Mouse (Mus musculus) liver, adult 2 months (tissue): ENCODE measurements around the gene Gm20503. TPM values are rescaled to one million over a fixed set of nuclear protein-coding genes. Genes with fewer than 3 reads are reported as not detected.
A peak's percentile ranks its signal among the peaks of the same experiment; 100 is the strongest.

Experiments used
- DNase-seq: peaks from one replicate; pipeline ENCODE4 v3.0.0-alpha.2; 2011; ENCODE audit warnings: low read depth, low spot score; ENCODE audit errors: extremely low read depth
- H3K27ac ChIP-seq: fragments of 200-500 bp; replicated peaks from 2 replicates; pipeline ENCODE4 v1.5.1; 2012; ENCODE audit warnings: low read depth, mild to moderate bottlenecking, control low read depth, inconsistent platforms, low read length; ENCODE audit not compliant: insufficient read depth
- H3K27me3 ChIP-seq: fragments of 200-500 bp; 2 replicates; pipeline ENCODE4 v1.6.1; 2012; ENCODE audit warnings: mild to moderate bottlenecking, moderate library complexity, low read length, inconsistent platforms; ENCODE audit not compliant: control insufficient read depth, insufficient read depth
- H3K36me3 ChIP-seq: fragments of 200-500 bp; 2 replicates; pipeline ENCODE4 v1.6.1; 2012; ENCODE audit warnings: low read length, inconsistent platforms; ENCODE audit not compliant: control insufficient read depth, insufficient read depth
- H3K4me1 ChIP-seq: fragments of 200-500 bp; 2 replicates; pipeline ENCODE4 v1.6.1; 2011; ENCODE audit warnings: low read length; ENCODE audit not compliant: control insufficient read depth, insufficient read depth
- H3K4me3 ChIP-seq: fragments of 200-500 bp; 2 replicates; pipeline ENCODE4 v1.5.1; 2011; ENCODE audit warnings: low read depth, mild to moderate bottlenecking, control low read depth, low read length, moderate library complexity; ENCODE audit not compliant: insufficient read depth
- H3K79me2 ChIP-seq: fragments of 200-500 bp; 2 replicates; pipeline ENCODE4 v1.6.1; 2012; ENCODE audit warnings: inconsistent platforms, mild to moderate bottlenecking, low read length, moderate library complexity; ENCODE audit not compliant: control insufficient read depth, insufficient read depth
- H3K9ac ChIP-seq: fragments of 200-500 bp; 2 replicates; pipeline ENCODE4 v1.6.1; 2012; ENCODE audit warnings: low read depth, mild to moderate bottlenecking, control low read depth, inconsistent platforms, low read length
- CTCF ChIP-seq: fragments of 200-500 bp; IDR thresholded peaks from 2 replicates; pipeline ENCODE4 v1.5.1; 2011; ENCODE audit warnings: low read depth, low read length, control low read depth
- POLR2A ChIP-seq: fragments of 200-500 bp; IDR thresholded peaks from 2 replicates; pipeline ENCODE4 v1.6.1; 2011; ENCODE audit warnings: low read length, control low read depth; ENCODE audit not compliant: insufficient read depth; ENCODE audit errors: extremely low read depth
- whole genome bisulfite sequencing: fragments of 180-500 bp; shearing (Covaris S2); methylation state at CpG from one replicate; pipeline ENCODE4 v1.1.7; 2018; 5-methylcytosine and 5-hydroxymethylcytosine counted together
- polyA plus RNA-seq: library from polyadenylated mRNA; depleted of rRNA; stranded (reverse); fragments of >200 nt; gene quantifications from 2 replicates; pipeline ENCODE4 v1.2.3, GENCODE M21; 2012
- total RNA-seq: library from RNA; depleted of rRNA; stranded (reverse); fragments of >200 nt; gene quantifications from 2 replicates; pipeline ENCODE4 v1.2.3, GENCODE M21; 2014

The Gm20503 gene
- total and polyA plus RNA-seq, 2 experiments = not detected

GRCm38 (mm10) chr4:58999686-59000085 is 3.3 kb upstream of the Gm20503 start:
- 0% methylated on average over 2 of the region's 2 CpGs for WGBS
- H3K4me3 ChIP-seq = no peak overlapping the region
- TF ChIP-seq POLR2A (no peak), CTCF (peak; percentile 81)

GRCm38 (mm10) chr4:59000614-59001013 is 2.4 kb upstream of the Gm20503 start:
- peak; percentile 72 for DNase-seq

More at GRCm38 (mm10) chr4:58999686-59000085, 3.3 kb upstream of the Gm20503 start:
- no peak overlapping the region for H3K9ac ChIP-seq
- no peak overlapping the region for H3K27ac ChIP-seq
- H3K27me3 ChIP-seq = no peaks in the 10 kb centered on the region
- peak; percentile 72 for DNase-seq
- H3K79me2 ChIP-seq = peaks cover 8% of the 10 kb centered on the region; the same call in 1 of the 2 replicates
- no peaks in the 10 kb centered on the region for H3K36me3 ChIP-seq
- peaks cover 4% of the 10 kb centered on the region for H3K4me1 ChIP-seq

GRCm38 (mm10) chr4:59003806-59004200 is 793 bp downstream of the Gm20503 start:
- H3K4me1 ChIP-seq = peaks cover 26% of the 10 kb centered on the region
- no peaks in the 10 kb centered on the region for H3K36me3 ChIP-seq
- peaks cover 26% of the 10 kb centered on the region; the same call in 1 of the 2 replicates for H3K79me2 ChIP-seq
- peak overlapping the region; percentile 97 for H3K9ac ChIP-seq
- TF ChIP-seq POLR2A (no peak), CTCF (no peak)
- peak overlapping the region; percentile 62 for H3K4me3 ChIP-seq
- 6% methylated on average over 7 of the region's 7 CpGs for WGBS
- peak overlapping the region; percentile 96 for H3K27ac ChIP-seq
- DNase-seq = peak; percentile 94
- no peaks in the 10 kb centered on the region for H3K27me3 ChIP-seq

More at GRCm38 (mm10) chr4:59000614-59001013, 2.4 kb upstream of the Gm20503 start:
- Histone ChIP-seq H3K4me3 (no peak overlapping the region), H3K27me3 (no peaks in the 10 kb centered on the region), H3K36me3 (no peaks in the 10 kb centered on the region), H3K4me1 (peaks cover 11% of the 10 kb centered on the region), H3K9ac (no peak overlapping the region), H3K27ac (no peak overlapping the region), H3K79me2 (peaks cover 12% of the 10 kb centered on the region; the same call in 1 of the 2 replicates)
- WGBS = 4% methylated on average over 2 of the region's 2 CpGs
- no peak for TF ChIP-seq POLR2A
- peak; percentile 35; the same call in 1 of the 2 replicates for TF ChIP-seq CTCF

- Histone ChIP-seq H3K27ac (no peak overlapping the region), H3K27me3 (no peaks in the 10 kb centered on the region), H3K4me1 (peaks cover 36% of the 10 kb centered on the region), H3K79me2 (peaks cover 40% of the 10 kb centered on the region), H3K9ac (no peak overlapping the region), H3K4me3 (no peak overlapping the region), H3K36me3 (no peaks in the 10 kb centered on the region)
- TF ChIP-seq POLR2A (no peak), CTCF (no peak)
- no peak for DNase-seq
- 40% methylated on average over 8 of the region's 8 CpGs for WGBS
Observed at GRCm38 (mm10) chr4:59006211-59006610, 3.2 kb downstream of the Gm20503 start.

GRCm38 (mm10) chr4:59007016-59007415 is 4.0 kb downstream of the Gm20503 start:
- Histone ChIP-seq H3K79me2 (peaks cover 43% of the 10 kb centered on the region), H3K27ac (no peak overlapping the region), H3K4me3 (no peak overlapping the region), H3K27me3 (no peaks in the 10 kb centered on the region), H3K36me3 (no peaks in the 10 kb centered on the region), H3K9ac (no peak overlapping the region; the same call in 1 of the 2 replicates), H3K4me1 (peaks cover 40% of the 10 kb centered on the region)
- peak; percentile 37 for DNase-seq
- TF ChIP-seq CTCF (no peak), POLR2A (no peak)
- 32% methylated on average over 6 of the region's 6 CpGs for WGBS

- peaks cover 48% of the 10 kb centered on the region for H3K79me2 ChIP-seq
- peaks cover 38% of the 10 kb centered on the region for H3K4me1 ChIP-seq
- no peak for TF ChIP-seq POLR2A
- no peak for TF ChIP-seq CTCF
- no peak for DNase-seq
- no peak overlapping the region for H3K27ac ChIP-seq
- WGBS = 83% methylated on average over 5 of the region's 5 CpGs
- no peak overlapping the region for H3K9ac ChIP-seq
- H3K4me3 ChIP-seq = no peak overlapping the region
- H3K36me3 ChIP-seq = no peaks in the 10 kb centered on the region
- H3K27me3 ChIP-seq = no peaks in the 10 kb centered on the region
Observed at GRCm38 (mm10) chr4:59007974-59008373, 5.0 kb downstream of the Gm20503 start.
